Mouse (Mus musculus) natural killer cell, adult 2 months (primary cell): ENCODE data around the gene Krtap17-1.

Experiments
- DNase-seq, 2 experiments: peaks; one replicate each; pipeline ENCODE4 v3.0.0; 2022; ENCODE audit warnings: low spot score in 2 of 2

The Krtap17-1 gene

DNA sequence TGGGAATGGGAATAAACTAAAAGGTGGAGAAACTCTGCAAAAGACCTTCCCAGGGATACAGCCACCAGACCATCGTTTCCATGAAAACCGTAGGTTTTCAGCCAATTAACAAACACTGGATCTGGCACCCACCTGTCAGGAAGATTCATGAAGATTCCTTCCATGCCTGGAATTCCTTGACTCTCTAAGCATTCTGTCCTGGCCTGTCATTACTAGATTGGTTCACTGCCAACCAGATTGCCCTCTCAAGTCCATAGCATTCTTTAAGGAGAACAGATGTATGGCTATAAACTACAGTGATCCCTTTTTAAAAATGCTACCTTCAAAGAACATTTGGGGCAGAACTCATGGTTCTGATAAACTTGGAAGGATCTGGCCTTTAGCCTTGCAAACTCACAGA lies 27.8 kb downstream of the Krtap17-1 start:
- DNase-seq: no peak

DNA sequence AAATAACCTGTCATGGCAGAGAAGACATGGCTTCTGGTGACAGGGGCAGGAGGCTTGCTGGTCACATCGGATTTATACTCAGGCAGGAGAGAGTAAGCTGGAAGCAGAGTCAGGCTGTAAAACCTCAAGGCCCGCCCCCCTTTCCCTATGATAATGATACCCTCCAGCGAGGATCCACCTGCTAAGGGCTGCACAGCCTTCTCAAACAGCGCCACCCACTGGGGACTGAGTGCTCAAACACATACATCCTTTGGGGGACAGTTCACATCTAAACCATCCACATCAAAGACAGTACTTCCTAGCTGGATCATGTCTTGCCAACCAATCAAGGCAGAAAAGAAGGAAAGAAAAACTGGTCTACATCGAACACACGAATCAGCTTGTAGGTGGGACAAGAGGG lies 29.6 kb downstream of the Krtap17-1 start:
- no peak for DNase-seq

DNA sequence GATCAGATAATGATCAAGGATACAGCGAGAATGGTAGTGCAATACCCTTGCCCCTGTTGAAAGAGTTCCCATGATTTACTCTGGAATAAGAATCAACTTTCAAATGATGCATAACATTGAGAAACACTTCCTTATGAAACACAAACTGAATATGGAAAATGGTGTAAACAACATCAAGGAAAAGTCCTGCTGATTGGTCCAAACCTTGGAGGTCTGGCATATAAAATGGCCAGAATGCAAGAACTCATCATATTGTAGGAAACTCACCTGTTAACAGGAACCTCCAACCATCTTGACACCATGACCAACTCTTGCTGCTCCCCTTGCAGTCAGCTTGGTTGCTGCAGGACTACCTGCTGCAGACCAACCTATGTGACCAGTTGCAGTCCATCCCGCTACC lies 45.6 kb downstream of the Krtap17-1 start, which contains the start of gene Krtap9-5:
TSS of gene Krtap9-5 (plus strand) at position 301 of the 400 bp plus-strand sequence.
- no peak for DNase-seq
